Mouse (Mus musculus) brain, embryonic 14.5 days (tissue): Measurements from ENCODE around the gene Il4ra. TPM values are rescaled to one million over a fixed set of nuclear protein-coding genes. Genes with fewer than 3 reads are reported as not detected.

Experiments
- DNase-seq: peaks from one replicate; pipeline ENCODE4 v3.0.0-alpha.2; 2011; ENCODE audit warnings: low read depth
- CTCF ChIP-seq: fragments of 200-500 bp; IDR thresholded peaks from 2 replicates; pipeline ENCODE4 v1.5.1; 2012; ENCODE audit warnings: inconsistent platforms, mild to moderate bottlenecking, moderate library complexity, borderline replicate concordance; ENCODE audit not compliant: insufficient read depth, insufficient read length; ENCODE audit errors: extremely low read depth
- POLR2A ChIP-seq: fragments of 200-500 bp; IDR thresholded peaks from 2 replicates; pipeline ENCODE4 v1.6.1; 2012; ENCODE audit warnings: mild to moderate bottlenecking, inconsistent platforms, borderline replicate concordance; ENCODE audit not compliant: poor library complexity, insufficient read depth, insufficient read length, severe bottlenecking; ENCODE audit errors: extremely low read depth
- polyA plus RNA-seq: library from polyadenylated mRNA; depleted of rRNA; stranded (reverse); fragments of >200 nt; gene quantifications from 2 replicates; pipeline ENCODE4 v1.2.3, GENCODE M21; 2012

Gene Il4ra
- polyA plus RNA-seq, 1 experiment: 6.3 TPM

GRCm38 (mm10) chr7:125523051-125523450 is 28.9 kb upstream of the Il4ra start:
- TF ChIP-seq POLR2A: no peak
- no peak for DNase-seq

GRCm38 (mm10) chr7:125527186-125527585 is 24.7 kb upstream of the Il4ra start:
- TF ChIP-seq CTCF: no peak
- TF ChIP-seq POLR2A: no peak
- no peak for DNase-seq

- TF ChIP-seq POLR2A: no peak
- no peak for TF ChIP-seq CTCF
- no peak for DNase-seq
These were observed 23.9 kb upstream of the Il4ra start for GRCm38 (mm10) chr7:125527901-125528580.

GRCm38 (mm10) chr7:125539351-125539750 is 12.6 kb upstream of the Il4ra start:
- TF ChIP-seq POLR2A (no peak), CTCF (no peak)
- DNase-seq: no peak

- DNase-seq: no peak
- TF ChIP-seq POLR2A (no peak), CTCF (no peak)
These were observed 10.9 kb upstream of the Il4ra start for GRCm38 (mm10) chr7:125541026-125541425.

GRCm38 (mm10) chr7:125541821-125542220 is 10.1 kb upstream of the Il4ra start:
- TF ChIP-seq POLR2A: no peak
- TF ChIP-seq CTCF: no peak
- DNase-seq: no peak

GRCm38 (mm10) chr7:125542335-125543050 is 9.4 kb upstream of the Il4ra start:
- peak; percentile 41 for DNase-seq
- TF ChIP-seq POLR2A (no peak), CTCF (no peak)

GRCm38 (mm10) chr7:125543497-125543896 is 8.4 kb upstream of the Il4ra start:
- DNase-seq: no peak
- TF ChIP-seq POLR2A (no peak), CTCF (no peak)

GRCm38 (mm10) chr7:125545331-125545730 is 6.6 kb upstream of the Il4ra start:
- no peak for DNase-seq
- TF ChIP-seq CTCF (no peak), POLR2A (no peak)

GRCm38 (mm10) chr7:125546727-125547126 is 5.2 kb upstream of the Il4ra start:
- DNase-seq: no peak
- no peak for TF ChIP-seq POLR2A
- no peak for TF ChIP-seq CTCF

GRCm38 (mm10) chr7:125549916-125550315 is 2.0 kb upstream of the Il4ra start:
- no peak for DNase-seq
- no peak for TF ChIP-seq POLR2A
- no peak for TF ChIP-seq CTCF

- TF ChIP-seq POLR2A (no peak), CTCF (no peak)
These were observed 989 bp upstream of the Il4ra start for GRCm38 (mm10) chr7:125550881-125551381.

More at GRCm38 (mm10) chr7:125550881-125551381, 989 bp upstream of the Il4ra start:
- no peak for DNase-seq
